Mouse (Mus musculus) neural tube, embryonic 12.5 days (tissue): ENCODE data around the gene Arv1. TPM values are rescaled to one million over a fixed set of nuclear protein-coding genes. Genes with fewer than 3 reads are reported as not detected.

ENCODE experiments used
- ATAC-seq: fragments of 200-750 bp; cut with Nextera tagmentation; 2 replicates; pipeline ENCODE4 v1.8.0; 2017; ENCODE audit warnings: low read depth, mild to moderate bottlenecking, moderate TSS enrichment, moderate library complexity; ENCODE audit not compliant: low FRiP score
- H3K27ac ChIP-seq: fragments of 300-500 bp; sonication (generic); 2 replicates; pipeline ENCODE4 v1.5.1; 2016
- H3K27me3 ChIP-seq: fragments of 300-500 bp; sonication (generic); replicated peaks from 2 replicates; pipeline ENCODE4 v1.6.1; 2016; ENCODE audit warnings: mild to moderate bottlenecking
- H3K36me3 ChIP-seq: fragments of 300-500 bp; sonication (generic); 2 replicates; pipeline ENCODE4 v1.6.1; 2016; ENCODE audit warnings: mild to moderate bottlenecking
- H3K4me1 ChIP-seq: fragments of 300-500 bp; sonication (generic); 2 replicates; pipeline ENCODE4 v1.6.1; 2016
- H3K4me2 ChIP-seq: fragments of 300-500 bp; sonication (generic); replicated peaks from 2 replicates; pipeline ENCODE4 v1.6.1; 2016; ENCODE audit warnings: mild to moderate bottlenecking
- H3K4me3 ChIP-seq: fragments of 300-500 bp; sonication (generic); 2 replicates; pipeline ENCODE4 v1.5.1; 2016
- H3K9ac ChIP-seq: fragments of 300-500 bp; sonication (generic); 2 replicates; pipeline ENCODE4 v1.6.1; 2016; ENCODE audit warnings: mild to moderate bottlenecking
- H3K9me3 ChIP-seq: fragments of 300-500 bp; sonication (generic); 2 replicates; pipeline ENCODE4 v1.6.1; 2016; ENCODE audit warnings: mild to moderate bottlenecking
- WGBS: fragments of 180-500 bp; shearing (Covaris S2); methylation state at CpG from one replicate; pipeline ENCODE4 v1.1.7; 2016; 5-methylcytosine and 5-hydroxymethylcytosine counted together
- polyA plus RNA-seq: library from polyadenylated mRNA; unstranded; fragments of >200 nt; fragmentation: Nextera tagmentation; extraction: Ambion mirVana; gene quantifications from 2 replicates; pipeline ENCODE4 v1.2.1, GENCODE M21; 2016

Gene Arv1
- polyA plus RNA-seq, 1 experiment from 2014 or later: 33.0 TPM

GRCm38 (mm10) chr8:124763061-124763460 lies 41.1 kb downstream of the Arv1 start:
- 63% methylated on average over 7 of the region's 7 CpGs for WGBS
- Histone ChIP-seq H3K27me3 (no peaks in the 10 kb centered on the region), H3K36me3 (no peaks in the 10 kb centered on the region), H3K4me1 (no peaks in the 10 kb centered on the region), H3K9me3 (no peaks in the 10 kb centered on the region), H3K9ac (no peak overlapping the region), H3K27ac (no peak overlapping the region), H3K4me2 (no peak overlapping the region), H3K4me3 (no peak overlapping the region)
- ATAC-seq: no peak

- no peaks in the 10 kb centered on the region for H3K4me1 ChIP-seq
- no peaks in the 10 kb centered on the region for H3K27me3 ChIP-seq
- H3K4me2 ChIP-seq: no peak overlapping the region
- H3K9ac ChIP-seq: no peak overlapping the region
- 74% methylated on average over 2 of the region's 2 CpGs for WGBS
- no peaks in the 10 kb centered on the region for H3K9me3 ChIP-seq
- no peak overlapping the region for H3K27ac ChIP-seq
- H3K4me3 ChIP-seq: no peak overlapping the region
- ATAC-seq: no peak
- H3K36me3 ChIP-seq: no peaks in the 10 kb centered on the region
Measured at GRCm38 (mm10) chr8:124772389-124772788, 50.5 kb downstream of the Arv1 start.

DNA sequence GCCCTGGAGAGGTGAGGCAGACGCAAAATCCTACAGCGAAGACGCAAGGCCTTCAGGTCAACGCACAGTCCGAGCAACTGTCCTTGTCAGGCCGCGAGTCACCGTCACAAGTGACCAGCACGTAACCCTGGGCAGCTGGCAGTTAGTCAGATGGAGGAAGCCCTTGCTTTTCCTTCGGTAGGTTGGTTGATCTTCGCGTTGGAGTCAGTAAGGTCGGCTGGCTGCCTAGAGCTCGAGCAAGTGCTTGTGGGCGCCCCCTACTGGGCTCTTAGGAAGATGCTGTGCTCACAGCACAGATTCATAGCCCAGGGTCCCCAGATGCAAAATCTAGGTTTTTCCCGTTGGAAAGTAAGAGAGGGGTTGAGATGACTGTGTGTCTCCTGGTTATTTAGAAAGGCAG lies 53.8 kb downstream of the Arv1 start:
- Histone ChIP-seq H3K9ac (no peak overlapping the region), H3K4me2 (peak overlapping the region; percentile 40), H3K4me1 (peaks cover 5% of the 10 kb centered on the region), H3K36me3 (no peaks in the 10 kb centered on the region), H3K9me3 (no peaks in the 10 kb centered on the region), H3K27me3 (no peaks in the 10 kb centered on the region), H3K27ac (no peak overlapping the region), H3K4me3 (no peak overlapping the region)
- ATAC-seq: no peak
- WGBS: 16% methylated on average over 16 of the region's 16 CpGs

- Histone ChIP-seq H3K4me3 (no peak overlapping the region), H3K4me1 (peaks cover 18% of the 10 kb centered on the region), H3K9ac (peak overlapping the region; percentile 38; the same call in 1 of the 2 replicates), H3K36me3 (no peaks in the 10 kb centered on the region), H3K27ac (peak overlapping the region; percentile 59), H3K9me3 (no peaks in the 10 kb centered on the region), H3K4me2 (peak overlapping the region; percentile 35), H3K27me3 (no peaks in the 10 kb centered on the region)
- ATAC-seq: peak; percentile 74
- WGBS: 6% methylated on average over 7 of the region's 7 CpGs
Measured at GRCm38 (mm10) chr8:124780236-124780635, 58.3 kb downstream of the Arv1 start.

GRCm38 (mm10) chr8:124782431-124782830 lies 60.5 kb downstream of the Arv1 start:
- WGBS: 89% methylated on average over 3 of the region's 3 CpGs
- H3K9me3 ChIP-seq: no peaks in the 10 kb centered on the region
- no peaks in the 10 kb centered on the region for H3K36me3 ChIP-seq
- H3K4me1 ChIP-seq: peaks cover 18% of the 10 kb centered on the region
- no peak overlapping the region for H3K4me3 ChIP-seq
- H3K9ac ChIP-seq: no peak overlapping the region
- H3K27ac ChIP-seq: no peak overlapping the region
- H3K4me2 ChIP-seq: no peak overlapping the region
- ATAC-seq: no peak
- H3K27me3 ChIP-seq: no peaks in the 10 kb centered on the region

DNA sequence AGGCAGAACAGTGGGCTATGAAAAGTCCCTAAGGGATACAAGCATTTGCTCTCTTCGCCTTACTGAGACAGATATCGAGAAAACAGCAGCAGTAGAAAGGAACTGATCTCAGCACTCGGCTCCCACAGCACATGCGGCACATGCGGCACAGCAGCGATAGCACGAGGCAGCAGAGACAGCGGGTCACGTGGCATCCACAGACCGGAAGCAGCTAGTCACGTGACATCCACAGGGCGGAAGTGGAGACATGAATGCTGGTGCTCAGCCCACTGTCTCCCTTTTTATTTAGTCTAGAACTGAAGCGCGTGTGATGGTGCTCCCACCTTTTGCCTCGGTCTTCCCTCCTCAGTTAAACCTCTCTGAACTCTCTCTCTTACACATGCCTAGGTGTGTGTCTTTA lies 61.3 kb downstream of the Arv1 start:
- Histone ChIP-seq H3K36me3 (no peaks in the 10 kb centered on the region), H3K9me3 (no peaks in the 10 kb centered on the region), H3K9ac (no peak overlapping the region), H3K4me3 (no peak overlapping the region), H3K27me3 (no peaks in the 10 kb centered on the region), H3K27ac (no peak overlapping the region), H3K4me2 (no peak overlapping the region), H3K4me1 (peaks cover 18% of the 10 kb centered on the region)
- 91% methylated on average over 15 of the region's 15 CpGs for WGBS
- no peak for ATAC-seq

Other genes starting within 250 kb of the Arv1 start
- 40.3 and 41.0 TPM in 2 replicates for gene Cog2, start 201.4 kb upstream of the Arv1 start, polyA plus RNA-seq
- gene Agt, start 152.4 kb upstream of the Arv1 start, polyA plus RNA-seq: 0.10 and 0.29 TPM in 2 replicates
- gene Capn9, start 146.0 kb upstream of the Arv1 start, polyA plus RNA-seq: 0.17 TPM in 1 of 2 replicates, not detected in the other
- 26.8 and 27.4 TPM in 2 replicates for gene 2310022B05Rik, start 58.8 kb upstream of the Arv1 start, polyA plus RNA-seq
- 62.5 and 64.0 TPM in 2 replicates for gene Ttc13, start 156 bp upstream of the Arv1 start, polyA plus RNA-seq
- 8.9 and 11.2 TPM in 2 replicates for gene Fam89a, start 29.7 kb downstream of the Arv1 start, polyA plus RNA-seq
- gene Trim67, start 71.0 kb downstream of the Arv1 start, polyA plus RNA-seq: 14.3 and 15.1 TPM in 2 replicates
- gene Gnpat, start 140.9 kb downstream of the Arv1 start, polyA plus RNA-seq: 111 and 113 TPM in 2 replicates
- gene 2810004N23Rik, start 141.0 kb downstream of the Arv1 start, polyA plus RNA-seq: 40.2 and 42.6 TPM in 2 replicates
- 15.4 and 17.3 TPM in 2 replicates for gene Exoc8, start 175.6 kb downstream of the Arv1 start, polyA plus RNA-seq
- gene Sprtn, start 175.7 kb downstream of the Arv1 start, polyA plus RNA-seq: 12.6 and 15.1 TPM in 2 replicates
- 17.4 and 18.2 TPM in 2 replicates for gene Egln1, start 227.2 kb downstream of the Arv1 start, polyA plus RNA-seq